Mouse (Mus musculus): ENCODE measurements at regions not wholly inside any gene's neighbourhood (a gene's known extent, or its start where the extent isn't known, plus 50 kb on each side); places are given as distances from the start of the nearest gene placed in this dataset.

- TF ChIP-seq CTCF (IDR thresholded peaks at IDR 0.05; ENCODE audit: low read depth, low read length) (no peak), POLR2A (IDR thresholded peaks at IDR 0.05; ENCODE audit: insufficient read depth, low read length) (no peak), EP300 (IDR thresholded peaks at IDR 0.05; ENCODE audit: insufficient read depth, low read depth, low read length) (no peak)
- Histone ChIP-seq H3K4me3 (ENCODE audit: low read depth, low read length) (no peak overlapping the region), H3K27me3 (ENCODE audit: control insufficient read depth, insufficient read depth, low read length, poor library complexity, severe bottlenecking) (no peaks in the 10 kb centered on the region), H3K36me3 (ENCODE audit: control insufficient read depth, insufficient read depth, low read length, poor library complexity, severe bottlenecking) (no peaks in the 10 kb centered on the region), H3K9me3 (replicated peaks; ENCODE audit: control insufficient read depth, insufficient read depth, low read length, poor library complexity, severe bottlenecking) (no peaks in the 10 kb centered on the region), H3K9ac (ENCODE audit: low read depth, poor library complexity, severe bottlenecking) (no peak overlapping the region), H3K27ac (ENCODE audit: insufficient read depth, low read length) (no peak overlapping the region), H3K4me1 (ENCODE audit: control insufficient read depth, insufficient read depth, low read length) (peaks cover 6% of the 10 kb centered on the region)
Observed at GRCm38 (mm10) chr11:20960066-20960465, 129.2 kb upstream of the Lgalsl start.

DNA sequence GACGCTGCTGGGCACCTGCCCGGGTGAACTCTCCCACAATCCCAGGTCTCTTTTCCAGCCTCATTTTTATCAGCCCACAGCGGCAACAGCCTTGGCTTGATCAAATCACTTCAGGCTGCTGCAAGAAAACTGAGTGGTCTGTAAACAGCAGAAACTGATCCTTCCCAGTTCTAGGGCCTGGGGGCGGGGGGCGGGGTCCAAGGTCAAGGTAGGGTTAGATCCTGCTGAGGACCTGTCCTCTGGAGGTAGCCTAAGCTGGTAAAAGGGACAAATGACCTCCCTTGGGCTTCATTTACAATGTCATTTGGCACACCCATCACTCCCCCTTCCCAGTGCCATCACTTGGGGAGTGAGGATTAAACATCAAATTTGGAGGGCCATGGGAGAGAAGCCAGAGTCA is 129.9 kb upstream of the Lgalsl start:
- H3K4me1 ChIP-seq (ENCODE audit: control insufficient read depth, insufficient read depth, low read length), result peaks cover 6% of the 10 kb centered on the region
- H3K9ac ChIP-seq (ENCODE audit: low read depth, poor library complexity, severe bottlenecking), result no peak overlapping the region
- TF ChIP-seq EP300 (IDR thresholded peaks at IDR 0.05; ENCODE audit: insufficient read depth, low read depth, low read length), result 0 out of 2 replicates have a peak, but pooled peaks have one; percentile 54
- no peak for TF ChIP-seq CTCF (IDR thresholded peaks at IDR 0.05; ENCODE audit: low read depth, low read length)
- no peak for TF ChIP-seq POLR2A (IDR thresholded peaks at IDR 0.05; ENCODE audit: insufficient read depth, low read length)
- H3K27ac ChIP-seq (ENCODE audit: insufficient read depth, low read length), result 0 out of 2 replicates have a peak overlapping the region, but pooled peaks have one; percentile 49
- H3K27me3 ChIP-seq (ENCODE audit: control insufficient read depth, insufficient read depth, low read length, poor library complexity, severe bottlenecking), result no peaks in the 10 kb centered on the region
- H3K4me3 ChIP-seq (ENCODE audit: low read depth, low read length), result no peak overlapping the region
- no peaks in the 10 kb centered on the region for H3K9me3 ChIP-seq (replicated peaks; ENCODE audit: control insufficient read depth, insufficient read depth, low read length, poor library complexity, severe bottlenecking)
- no peaks in the 10 kb centered on the region for H3K36me3 ChIP-seq (ENCODE audit: control insufficient read depth, insufficient read depth, low read length, poor library complexity, severe bottlenecking)

DNA sequence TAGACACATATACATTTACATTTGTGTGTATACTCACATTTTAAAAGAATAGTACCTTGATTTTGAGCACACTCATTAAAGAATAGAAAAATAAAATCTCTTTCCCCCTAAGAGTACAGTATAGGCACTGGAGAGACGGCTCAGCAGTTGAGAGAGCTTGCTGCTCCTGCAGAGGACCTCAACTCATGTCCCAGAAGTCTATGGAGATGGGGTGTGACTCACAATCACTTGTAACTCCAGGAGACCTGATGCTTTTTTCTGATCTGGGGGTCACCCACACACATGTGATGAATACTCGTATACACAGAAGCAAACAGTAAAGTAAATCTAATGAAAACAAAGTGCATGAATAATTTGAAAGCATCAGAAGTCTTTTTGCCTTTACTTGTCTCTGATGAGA is 129.5 kb upstream of the Peli1 start:
- Histone ChIP-seq H3K9ac (ENCODE audit: low read depth, poor library complexity, severe bottlenecking) (no peak overlapping the region), H3K9me3 (replicated peaks; ENCODE audit: control insufficient read depth, insufficient read depth, low read length, poor library complexity, severe bottlenecking) (no peaks in the 10 kb centered on the region), H3K4me3 (ENCODE audit: low read depth, low read length) (no peak overlapping the region), H3K36me3 (ENCODE audit: control insufficient read depth, insufficient read depth, low read length, poor library complexity, severe bottlenecking) (no peaks in the 10 kb centered on the region), H3K27ac (ENCODE audit: insufficient read depth, low read length) (no peak overlapping the region), H3K27me3 (ENCODE audit: control insufficient read depth, insufficient read depth, low read length, poor library complexity, severe bottlenecking) (no peaks in the 10 kb centered on the region), H3K4me1 (ENCODE audit: control insufficient read depth, insufficient read depth, low read length) (peaks cover 6% of the 10 kb centered on the region)
- no peak for TF ChIP-seq CTCF (IDR thresholded peaks at IDR 0.05; ENCODE audit: low read depth, low read length)
- TF ChIP-seq EP300 (IDR thresholded peaks at IDR 0.05; ENCODE audit: insufficient read depth, low read depth, low read length), result no peak
- TF ChIP-seq POLR2A (IDR thresholded peaks at IDR 0.05; ENCODE audit: insufficient read depth, low read length), result no peak

- Histone ChIP-seq H3K9me3 (replicated peaks; ENCODE audit: control insufficient read depth, insufficient read depth, low read length, poor library complexity, severe bottlenecking) (peaks cover 21% of the 10 kb centered on the region), H3K27me3 (ENCODE audit: control insufficient read depth, insufficient read depth, low read length, poor library complexity, severe bottlenecking) (no peaks in the 10 kb centered on the region), H3K27ac (ENCODE audit: insufficient read depth, low read length) (no peak overlapping the region), H3K4me3 (ENCODE audit: low read depth, low read length) (no peak overlapping the region), H3K36me3 (ENCODE audit: control insufficient read depth, insufficient read depth, low read length, poor library complexity, severe bottlenecking) (no peaks in the 10 kb centered on the region), H3K9ac (ENCODE audit: low read depth, poor library complexity, severe bottlenecking) (no peak overlapping the region), H3K4me1 (ENCODE audit: control insufficient read depth, insufficient read depth, low read length) (peaks cover 2% of the 10 kb centered on the region)
- TF ChIP-seq CTCF (IDR thresholded peaks at IDR 0.05; ENCODE audit: low read depth, low read length) (no peak), POLR2A (IDR thresholded peaks at IDR 0.05; ENCODE audit: insufficient read depth, low read length) (no peak), EP300 (IDR thresholded peaks at IDR 0.05; ENCODE audit: insufficient read depth, low read depth, low read length) (no peak)
Observed at GRCm38 (mm10) chr11:20965575-20966239, 125.4 kb upstream of the Peli1 start.

DNA sequence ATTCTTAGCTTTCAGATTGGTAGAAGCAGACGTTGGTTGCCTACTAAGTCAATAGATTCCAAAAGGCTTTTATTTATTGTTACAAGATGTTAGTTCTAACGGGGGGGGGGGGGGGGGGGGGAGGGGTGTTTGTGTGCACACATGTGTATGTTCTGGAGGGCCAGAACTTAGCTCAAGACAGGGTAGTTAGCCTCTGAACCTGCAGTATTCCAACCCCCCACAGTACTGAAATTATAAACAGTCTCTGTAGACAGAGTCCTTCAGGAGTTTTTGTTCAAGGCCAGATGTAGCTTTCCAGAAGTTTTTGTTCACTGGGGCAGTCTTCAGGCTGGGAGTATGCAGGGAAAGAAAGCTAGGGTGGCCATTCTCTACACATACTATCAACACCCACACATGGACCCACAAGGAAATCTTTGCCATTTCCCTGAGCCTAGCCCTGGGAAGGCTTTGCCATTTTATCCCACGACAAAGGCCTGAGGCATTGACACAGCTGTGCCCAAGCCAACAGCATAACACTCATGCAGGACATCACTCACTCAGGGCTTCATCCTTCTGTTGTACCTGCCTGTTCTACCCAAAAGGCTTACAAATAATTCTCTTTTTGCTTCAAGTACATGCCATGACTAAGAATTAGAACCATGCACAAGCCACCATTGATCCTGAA is 123.6 kb upstream of the Peli1 start:
- TF ChIP-seq EP300 (IDR thresholded peaks at IDR 0.05; ENCODE audit: insufficient read depth, low read depth, low read length) (no peak), POLR2A (IDR thresholded peaks at IDR 0.05; ENCODE audit: insufficient read depth, low read length) (no peak), CTCF (IDR thresholded peaks at IDR 0.05; ENCODE audit: low read depth, low read length) (no peak)
- Histone ChIP-seq H3K27ac (ENCODE audit: insufficient read depth, low read length) (no peak overlapping the region), H3K4me3 (ENCODE audit: low read depth, low read length) (no peak overlapping the region), H3K9me3 (replicated peaks; ENCODE audit: control insufficient read depth, insufficient read depth, low read length, poor library complexity, severe bottlenecking) (peaks cover 33% of the 10 kb centered on the region), H3K4me1 (ENCODE audit: control insufficient read depth, insufficient read depth, low read length) (peaks cover 2% of the 10 kb centered on the region), H3K27me3 (ENCODE audit: control insufficient read depth, insufficient read depth, low read length, poor library complexity, severe bottlenecking) (no peaks in the 10 kb centered on the region), H3K9ac (ENCODE audit: low read depth, poor library complexity, severe bottlenecking) (no peak overlapping the region), H3K36me3 (ENCODE audit: control insufficient read depth, insufficient read depth, low read length, poor library complexity, severe bottlenecking) (no peaks in the 10 kb centered on the region)

- Histone ChIP-seq H3K27ac (ENCODE audit: insufficient read depth, low read length) (peak overlapping the region; percentile 80), H3K9ac (ENCODE audit: low read depth, poor library complexity, severe bottlenecking) (no peak overlapping the region), H3K9me3 (replicated peaks; ENCODE audit: control insufficient read depth, insufficient read depth, low read length, poor library complexity, severe bottlenecking) (peaks cover 37% of the 10 kb centered on the region), H3K4me1 (ENCODE audit: control insufficient read depth, insufficient read depth, low read length) (peaks cover 2% of the 10 kb centered on the region), H3K27me3 (ENCODE audit: control insufficient read depth, insufficient read depth, low read length, poor library complexity, severe bottlenecking) (no peaks in the 10 kb centered on the region), H3K36me3 (ENCODE audit: control insufficient read depth, insufficient read depth, low read length, poor library complexity, severe bottlenecking) (no peaks in the 10 kb centered on the region), H3K4me3 (ENCODE audit: low read depth, low read length) (no peak overlapping the region)
- no peak for TF ChIP-seq POLR2A (IDR thresholded peaks at IDR 0.05; ENCODE audit: insufficient read depth, low read length)
- no peak for TF ChIP-seq CTCF (IDR thresholded peaks at IDR 0.05; ENCODE audit: low read depth, low read length)
- TF ChIP-seq EP300 (IDR thresholded peaks at IDR 0.05; ENCODE audit: insufficient read depth, low read depth, low read length), result no peak
Observed at GRCm38 (mm10) chr11:20968341-20968740, 122.8 kb upstream of the Peli1 start.

Measured in ES-Bruce4 (cell line).